Mouse (Mus musculus): ENCODE data around the gene Sirpb1b.
"Not testable (repeated sequence)": the region's sequence is repeated elsewhere in the genome, so short reads cannot be mapped to it uniquely, and the experiment has no call there.

The Sirpb1b gene

GRCm38 (mm10) chr3:15574887-15575286 is at the start of gene Sirpb1b:
TSS of gene Sirpb1b (minus strand) at chr3:15575065.
- not testable (repeated sequence) for DNase-seq

DNA sequence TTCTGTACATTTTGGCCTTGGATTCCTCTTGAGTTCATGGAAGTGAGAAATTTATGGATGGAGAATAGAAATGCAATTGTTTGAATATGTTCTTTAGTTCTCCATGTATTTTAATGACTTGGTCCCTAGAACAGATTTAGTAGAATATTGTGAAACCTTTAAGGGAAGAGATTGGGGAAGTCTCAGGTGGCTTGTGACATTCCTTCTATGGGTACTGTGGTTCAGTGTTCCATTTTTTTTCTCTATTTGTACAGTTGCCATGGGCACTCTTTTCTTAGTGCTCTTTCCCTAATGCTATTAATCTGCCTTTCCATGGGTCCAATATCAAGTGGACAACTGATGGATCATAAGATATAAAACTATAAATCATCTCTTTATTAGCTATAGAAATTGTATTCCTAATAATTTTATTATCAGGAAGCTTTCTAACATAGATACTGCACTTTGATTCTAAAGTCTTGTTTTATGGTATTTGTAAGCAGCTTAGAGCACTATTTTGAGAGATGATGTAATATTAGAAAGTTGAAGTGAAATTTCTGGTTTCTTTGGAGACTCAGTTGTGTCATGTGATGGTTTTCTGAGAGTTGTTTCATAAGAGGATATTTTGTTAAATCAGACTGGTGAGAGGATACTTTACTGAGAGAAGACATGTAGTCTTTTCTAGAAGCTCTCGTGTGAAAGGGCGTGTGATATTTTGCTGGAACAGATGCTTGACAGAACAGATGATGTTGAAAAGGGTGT is 15.7 kb upstream of the Sirpb1b start:
- DNase-seq: not testable (repeated sequence)

- not testable (repeated sequence) for DNase-seq
These were observed 11.8 kb upstream of the Sirpb1b start for GRCm38 (mm10) chr3:15586665-15587064.

GRCm38 (mm10) chr3:15583452-15583851 is 8.6 kb upstream of the Sirpb1b start:
- DNase-seq: no peak

- DNase-seq: not testable (repeated sequence)
These were observed 8.1 kb upstream of the Sirpb1b start for GRCm38 (mm10) chr3:15582948-15583347.

GRCm38 (mm10) chr3:15576466-15576865 is 1.6 kb upstream of the Sirpb1b start:
- not testable (repeated sequence) for DNase-seq

- DNase-seq: no peak
These were observed 46.3 kb downstream of the Sirpb1b start for GRCm38 (mm10) chr3:15528589-15528988.

GRCm38 (mm10) chr3:15513608-15514007 is 61.3 kb downstream of the Sirpb1b start:
- not testable (repeated sequence) for DNase-seq

- not testable (repeated sequence) for DNase-seq
These were observed 67.0 kb downstream of the Sirpb1b start for GRCm38 (mm10) chr3:15507792-15508321.

DNA sequence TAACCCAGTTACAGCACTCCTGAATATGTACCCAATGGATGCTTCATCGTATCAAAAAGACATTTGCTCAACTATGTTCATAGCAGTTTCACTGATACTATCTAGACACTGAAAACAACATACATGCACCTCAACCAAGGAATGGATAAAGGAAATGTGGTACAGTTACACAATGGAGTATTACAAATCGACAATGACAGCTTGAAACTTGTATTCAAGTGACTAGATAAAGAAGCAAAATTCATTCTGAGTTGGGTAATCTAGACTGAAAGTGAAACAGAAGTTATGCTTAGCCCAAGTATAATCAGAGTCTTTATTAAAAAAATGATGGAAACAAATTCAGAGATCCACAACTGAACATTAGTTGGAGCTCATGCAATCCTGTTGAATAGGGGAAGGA is 100.0 kb downstream of the Sirpb1b start:
- DNase-seq: not testable (repeated sequence)

GRCm38 (mm10) chr3:15470158-15470557 is 104.7 kb downstream of the Sirpb1b start:
- DNase-seq: not testable (repeated sequence)
